Mouse (Mus musculus) adrenal gland, postnatal 25 days (tissue): Measurements from ENCODE around the gene Dmrt3. TPM values are rescaled to one million over a fixed set of nuclear protein-coding genes. Genes with fewer than 3 reads are reported as not detected.

Experiments
- total RNA-seq: library from RNA; stranded (reverse); gene quantifications from 2 replicates; pipeline ENCODE4 v1.2.3, GENCODE M21; 2021

Gene Dmrt3
- total RNA-seq, 1 experiment from 2014 or later = not detected

Other genes with a start within 250 kb of the Dmrt3 start
- not detected in 2 replicates for gene Dmrt1, start 104.7 kb upstream of the Dmrt3 start, total RNA-seq
- 4.2 and 6.1 TPM in 2 replicates for gene Dmrt2, start 62.1 kb downstream of the Dmrt3 start, total RNA-seq